Mouse (Mus musculus): ENCODE measurements around the gene Tuba3a. TPM values are rescaled to one million over a fixed set of nuclear protein-coding genes. Genes with fewer than 3 reads are reported as not detected.

Tuba3a gene
- polyA plus RNA-seq, 1 experiment from 2014 or later, result not detected

DNA sequence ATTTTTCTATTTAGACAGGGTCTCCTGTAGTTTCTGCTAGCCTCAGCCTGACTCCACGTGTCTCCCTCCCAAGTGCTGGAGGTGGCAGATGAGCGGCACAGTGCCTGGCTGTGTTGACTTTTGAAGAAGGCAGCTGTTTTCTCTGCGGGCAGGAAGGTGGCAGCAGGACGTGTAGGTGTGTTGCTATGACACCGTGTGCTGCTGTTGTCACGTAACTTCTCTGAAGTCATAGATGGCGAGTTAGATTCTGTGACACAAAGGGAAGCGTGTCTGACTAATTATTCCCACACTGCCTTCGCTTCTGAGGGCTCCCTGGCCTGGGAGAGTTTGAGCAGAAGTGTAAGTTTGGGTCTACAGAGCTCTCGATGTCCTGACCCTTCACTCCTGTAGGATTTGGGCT, 20.6 kb downstream of the Tuba3a start:
- H3K4me2 ChIP-seq (ENCODE audit: low read depth, low read length), result no peak overlapping the region
- no peaks in the 10 kb centered on the region for H3K36me3 ChIP-seq (ENCODE audit: control insufficient read depth, insufficient read depth)
- no peak overlapping the region for H3K4me3 ChIP-seq (ENCODE audit: low read length)
- H3K9ac ChIP-seq (ENCODE audit: low read length), result no peak overlapping the region
- peaks cover 4% of the 10 kb centered on the region; the same call in 1 of the 2 replicates for H3K9me3 ChIP-seq (replicated peaks; ENCODE audit: control insufficient read depth, low read length)
- H3K27me3 ChIP-seq (ENCODE audit: control insufficient read depth, insufficient read depth, low read length), result no peaks in the 10 kb centered on the region
- WGBS, result 37% methylated on average over 10 of the region's 10 CpGs
- no peak overlapping the region for H3K27ac ChIP-seq (ENCODE audit: low read length)
- peak; percentile 37; the same call in 1 of the 2 replicates for ATAC-seq (replicated peaks; ENCODE audit: extremely low read depth, insufficient read depth, low FRiP score)
- no peaks in the 10 kb centered on the region for H3K4me1 ChIP-seq (ENCODE audit: control insufficient read depth, insufficient read depth, low read length)

DNA sequence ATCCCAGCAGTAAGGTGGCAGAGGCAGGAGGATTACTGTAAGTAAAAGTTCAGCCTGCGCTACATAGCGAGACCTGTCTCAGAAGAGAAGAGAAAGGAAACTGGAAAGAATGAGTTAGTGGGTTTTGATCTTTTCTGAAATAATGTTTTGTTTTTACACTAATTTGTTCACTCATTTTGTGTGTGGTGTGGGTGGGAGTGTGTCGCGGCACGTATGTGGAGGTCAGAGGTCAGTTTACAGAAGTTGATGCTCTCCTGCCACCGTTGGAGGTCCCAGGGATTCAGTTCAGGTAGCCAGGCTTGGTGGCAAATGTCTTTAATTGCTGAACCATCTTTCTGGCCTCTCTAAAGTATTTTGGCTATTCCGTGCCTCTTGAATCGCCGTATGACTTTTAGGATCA, 21.6 kb downstream of the Tuba3a start:
- Histone ChIP-seq H3K4me1 (ENCODE audit: control insufficient read depth, insufficient read depth, low read length) (no peaks in the 10 kb centered on the region), H3K4me3 (ENCODE audit: low read length) (no peak overlapping the region), H3K9me3 (replicated peaks; ENCODE audit: control insufficient read depth, low read length) (peaks cover 4% of the 10 kb centered on the region; the same call in 1 of the 2 replicates), H3K27ac (ENCODE audit: low read length) (no peak overlapping the region), H3K27me3 (ENCODE audit: control insufficient read depth, insufficient read depth, low read length) (no peaks in the 10 kb centered on the region), H3K4me2 (ENCODE audit: low read depth, low read length) (no peak overlapping the region), H3K36me3 (ENCODE audit: control insufficient read depth, insufficient read depth) (no peaks in the 10 kb centered on the region), H3K9ac (ENCODE audit: low read length) (no peak overlapping the region)
- WGBS, result 83% methylated on average over 9 of the region's 9 CpGs
- ATAC-seq (replicated peaks; ENCODE audit: extremely low read depth, insufficient read depth, low FRiP score), result no peak

- 72% methylated on average over 10 of the region's 10 CpGs for WGBS
- Histone ChIP-seq H3K4me2 (ENCODE audit: low read depth, low read length) (no peak overlapping the region), H3K27me3 (ENCODE audit: control insufficient read depth, insufficient read depth, low read length) (no peaks in the 10 kb centered on the region), H3K4me3 (ENCODE audit: low read length) (no peak overlapping the region), H3K9ac (ENCODE audit: low read length) (no peak overlapping the region), H3K4me1 (ENCODE audit: control insufficient read depth, insufficient read depth, low read length) (no peaks in the 10 kb centered on the region), H3K27ac (ENCODE audit: low read length) (no peak overlapping the region), H3K36me3 (ENCODE audit: control insufficient read depth, insufficient read depth) (no peaks in the 10 kb centered on the region), H3K9me3 (replicated peaks; ENCODE audit: control insufficient read depth, low read length) (peaks cover 4% of the 10 kb centered on the region; the same call in 1 of the 2 replicates)
- ATAC-seq (replicated peaks; ENCODE audit: extremely low read depth, insufficient read depth, low FRiP score), result no peak
Measured at GRCm38 (mm10) chr6:125260006-125260555, 25.8 kb downstream of the Tuba3a start.

DNA sequence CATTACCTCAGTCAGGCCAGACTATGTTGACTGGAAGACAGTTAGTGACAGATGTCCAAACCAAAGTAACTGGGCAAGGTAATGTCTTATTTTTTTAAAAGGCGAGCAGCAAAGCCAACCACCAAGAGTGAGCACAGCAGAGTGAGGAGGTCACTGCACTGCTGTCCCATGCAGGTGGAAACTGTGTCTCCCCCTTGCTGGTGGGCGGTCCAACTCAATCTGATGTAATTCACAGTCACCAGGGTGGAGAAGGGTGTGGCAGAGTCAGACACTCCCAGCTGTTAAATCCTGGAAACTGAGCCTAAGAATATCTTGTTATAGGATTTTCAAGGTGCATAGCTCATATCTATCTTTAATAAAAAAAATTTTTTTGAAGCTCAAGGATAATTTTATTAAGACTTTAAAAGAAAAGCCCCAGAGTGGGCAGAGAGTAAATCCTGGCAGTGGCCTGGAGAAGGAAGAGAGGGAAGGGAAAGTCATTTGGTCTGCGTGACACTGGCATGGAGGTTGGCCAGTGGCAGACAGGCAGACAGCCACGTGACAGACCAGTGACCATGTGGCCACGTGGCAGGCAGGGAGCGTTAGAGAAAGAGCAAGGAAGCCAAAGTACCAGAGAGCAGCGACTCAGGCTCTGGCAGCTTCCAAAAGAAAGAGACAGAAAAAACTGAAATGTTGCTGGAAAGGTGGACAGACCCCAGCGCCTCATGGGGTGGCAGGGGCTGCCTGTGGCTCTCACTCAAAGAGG, 29.4 kb downstream of the Tuba3a start:
- Histone ChIP-seq H3K9ac (ENCODE audit: low read length) (no peak overlapping the region), H3K4me1 (ENCODE audit: control insufficient read depth, insufficient read depth, low read length) (no peaks in the 10 kb centered on the region), H3K36me3 (ENCODE audit: control insufficient read depth, insufficient read depth) (no peaks in the 10 kb centered on the region), H3K4me2 (ENCODE audit: low read depth, low read length) (no peak overlapping the region), H3K9me3 (replicated peaks; ENCODE audit: control insufficient read depth, low read length) (no peaks in the 10 kb centered on the region), H3K27ac (ENCODE audit: low read length) (no peak overlapping the region), H3K27me3 (ENCODE audit: control insufficient read depth, insufficient read depth, low read length) (no peaks in the 10 kb centered on the region), H3K4me3 (ENCODE audit: low read length) (no peak overlapping the region)
- 75% methylated on average over 8 of the region's 8 CpGs for WGBS
- no peak for ATAC-seq (replicated peaks; ENCODE audit: extremely low read depth, insufficient read depth, low FRiP score)

DNA sequence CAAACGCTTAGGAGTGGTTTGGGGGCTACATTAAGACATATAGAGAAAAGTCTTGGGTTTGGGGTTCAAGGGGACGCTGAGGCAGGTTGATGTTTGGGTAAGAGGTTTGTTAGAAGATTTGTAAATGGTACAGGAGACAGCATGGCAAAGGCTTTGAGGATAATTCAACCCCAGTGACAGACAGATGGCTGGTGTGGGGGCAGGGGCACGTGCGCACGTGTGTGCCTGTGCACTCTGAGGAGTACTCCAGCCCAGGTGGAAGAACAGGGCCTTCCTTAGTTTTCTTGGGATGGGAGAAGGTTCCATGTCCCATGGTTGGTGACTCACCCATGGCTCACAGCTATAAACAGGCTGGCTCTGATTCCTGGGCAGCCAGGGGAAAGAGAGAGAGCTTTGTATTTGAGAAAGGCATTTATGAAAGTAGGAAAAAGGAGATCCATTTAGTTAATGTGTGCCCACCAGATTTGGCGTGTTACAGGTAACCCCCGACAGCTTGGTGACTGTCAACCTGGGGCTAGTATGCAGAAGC, 30.3 kb downstream of the Tuba3a start:
- no peak overlapping the region for H3K27ac ChIP-seq (ENCODE audit: low read length)
- no peaks in the 10 kb centered on the region for H3K9me3 ChIP-seq (replicated peaks; ENCODE audit: control insufficient read depth, low read length)
- ATAC-seq (replicated peaks; ENCODE audit: extremely low read depth, insufficient read depth, low FRiP score), result no peak
- H3K4me2 ChIP-seq (ENCODE audit: low read depth, low read length), result no peak overlapping the region
- H3K9ac ChIP-seq (ENCODE audit: low read length), result no peak overlapping the region
- no peaks in the 10 kb centered on the region for H3K4me1 ChIP-seq (ENCODE audit: control insufficient read depth, insufficient read depth, low read length)
- WGBS, result 81% methylated on average over 7 of the region's 7 CpGs
- no peaks in the 10 kb centered on the region for H3K27me3 ChIP-seq (ENCODE audit: control insufficient read depth, insufficient read depth, low read length)
- no peaks in the 10 kb centered on the region for H3K36me3 ChIP-seq (ENCODE audit: control insufficient read depth, insufficient read depth)
- no peak overlapping the region for H3K4me3 ChIP-seq (ENCODE audit: low read length)

- Histone ChIP-seq H3K9me3 (replicated peaks; ENCODE audit: control insufficient read depth, low read length) (no peaks in the 10 kb centered on the region), H3K27me3 (ENCODE audit: control insufficient read depth, insufficient read depth, low read length) (no peaks in the 10 kb centered on the region), H3K4me3 (ENCODE audit: low read length) (no peak overlapping the region), H3K27ac (ENCODE audit: low read length) (no peak overlapping the region), H3K9ac (ENCODE audit: low read length) (no peak overlapping the region), H3K36me3 (ENCODE audit: control insufficient read depth, insufficient read depth) (no peaks in the 10 kb centered on the region), H3K4me2 (ENCODE audit: low read depth, low read length) (no peak overlapping the region), H3K4me1 (ENCODE audit: control insufficient read depth, insufficient read depth, low read length) (no peaks in the 10 kb centered on the region)
- no peak for ATAC-seq (replicated peaks; ENCODE audit: extremely low read depth, insufficient read depth, low FRiP score)
- 67% methylated on average over 14 of the region's 14 CpGs for WGBS
Measured at GRCm38 (mm10) chr6:125253863-125254715, 31.8 kb downstream of the Tuba3a start.

- Histone ChIP-seq H3K27me3 (ENCODE audit: control insufficient read depth, insufficient read depth, low read length) (no peaks in the 10 kb centered on the region), H3K9ac (ENCODE audit: low read length) (no peak overlapping the region), H3K4me3 (ENCODE audit: low read length) (no peak overlapping the region), H3K27ac (ENCODE audit: low read length) (no peak overlapping the region), H3K36me3 (ENCODE audit: control insufficient read depth, insufficient read depth) (no peaks in the 10 kb centered on the region), H3K4me2 (ENCODE audit: low read depth, low read length) (no peak overlapping the region), H3K4me1 (ENCODE audit: control insufficient read depth, insufficient read depth, low read length) (no peaks in the 10 kb centered on the region), H3K9me3 (replicated peaks; ENCODE audit: control insufficient read depth, low read length) (no peaks in the 10 kb centered on the region)
- no peak for ATAC-seq (replicated peaks; ENCODE audit: extremely low read depth, insufficient read depth, low FRiP score)
- WGBS, result 87% methylated on average over 8 of the region's 8 CpGs
Measured at GRCm38 (mm10) chr6:125252711-125253110, 33.1 kb downstream of the Tuba3a start.

DNA sequence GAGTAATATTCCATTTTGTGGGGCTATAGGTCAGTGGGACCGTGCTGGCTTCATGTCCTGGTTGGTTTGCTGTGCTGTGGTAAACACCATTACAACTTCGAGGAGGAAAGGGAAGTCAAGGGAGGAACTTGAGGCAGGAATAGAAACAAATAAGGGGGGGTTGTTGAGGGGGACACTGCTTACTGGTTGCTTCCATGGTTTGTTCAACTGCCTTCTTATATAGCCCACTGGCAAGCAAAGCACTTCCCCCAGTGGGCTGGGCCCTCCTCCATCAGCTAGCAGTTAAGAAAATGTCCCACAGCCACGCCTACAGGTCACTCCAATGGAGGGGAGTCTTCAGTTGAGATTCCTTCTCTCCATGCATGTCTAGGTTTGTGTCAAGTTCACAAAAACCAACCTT, 33.6 kb downstream of the Tuba3a start:
- ATAC-seq (replicated peaks; ENCODE audit: extremely low read depth, insufficient read depth, low FRiP score), result no peak
- Histone ChIP-seq H3K27me3 (ENCODE audit: control insufficient read depth, insufficient read depth, low read length) (no peaks in the 10 kb centered on the region), H3K4me1 (ENCODE audit: control insufficient read depth, insufficient read depth, low read length) (no peaks in the 10 kb centered on the region), H3K4me3 (ENCODE audit: low read length) (no peak overlapping the region), H3K4me2 (ENCODE audit: low read depth, low read length) (no peak overlapping the region), H3K27ac (ENCODE audit: low read length) (no peak overlapping the region), H3K9me3 (replicated peaks; ENCODE audit: control insufficient read depth, low read length) (no peaks in the 10 kb centered on the region), H3K36me3 (ENCODE audit: control insufficient read depth, insufficient read depth) (no peaks in the 10 kb centered on the region), H3K9ac (ENCODE audit: low read length) (no peak overlapping the region)
- WGBS, result 73% methylated on average over 3 of the region's 3 CpGs

Data from heart, embryonic 16.5 days (tissue).